Comparison of ENCODE assay signal across 28 mouse cellular contexts in genomic region chr17:11727101-11727500, GRCm38 (mm10).
DNase-seq lines count a peak whose midpoint lies in the region; ATAC-seq lines count a peak whose summit lies in the region.
"Had no signal": no experiment of that assay in that cellular context is flagged by ENCODE, and none has a peak within 500 bp of the region (broad histone marks: within the 10 kb centered on the region; RNA-seq: fewer than 3 reads in every experiment).

No protein-coding gene starts in this region.

- peak; percentile 83 for DNase-seq in kidney, adult 11 months
- peak; percentile 55 for DNase-seq in Muller cell, postnatal 12 days (ENCODE audit: inconsistent ontology term)
- DNase-seq in kidney, postnatal 25 days: peak; percentile 69 to 72
- DNase-seq in forebrain, embryonic 14.5 days (ENCODE audit: low spot score): no peak
- DNase-seq in adrenal gland, adult 8-10 months: no peak
- DNase-seq: cerebellum, adult 8-10 months; cerebellum, postnatal 25 days; gastrocnemius, postnatal 25 days; heart, adult 2 months; liver, embryonic 13.5 days; lung, adult 18-20 months; right cerebral cortex, adult 18-20 months; spleen, adult 18-20 months; thymus, postnatal 36 days had no signal

- H3K4me1 ChIP-seq in kidney, embryonic 15.5 days: no peaks in the 10 kb centered on the region
- H3K4me1 ChIP-seq in forebrain, embryonic 14.5 days (ENCODE audit: control insufficient read depth, insufficient read depth, low read length): peaks cover 5% of the 10 kb centered on the region; the same call in 1 of the 2 replicates
- H3K4me1 ChIP-seq: embryonic facial prominence, embryonic 15.5 days; heart, embryonic 12.5 days; limb, embryonic 13.5 days; liver, embryonic 13.5 days had no signal

- no peak overlapping the region for H3K4me2 ChIP-seq in kidney, embryonic 15.5 days
- H3K4me2 ChIP-seq in forebrain, embryonic 14.5 days (ENCODE audit: low read length): no peak overlapping the region
- H3K4me2 ChIP-seq: embryonic facial prominence, embryonic 15.5 days; forebrain, embryonic 13.5 days; heart, embryonic 12.5 days; hindbrain, embryonic 14.5 days; limb, embryonic 13.5 days; liver, embryonic 13.5 days; midbrain, embryonic 12.5 days; neural tube, embryonic 12.5 days had no signal

- no peaks in the 10 kb centered on the region for H3K27me3 ChIP-seq in kidney, embryonic 15.5 days
- no peaks in the 10 kb centered on the region for H3K27me3 ChIP-seq in forebrain, embryonic 14.5 days (replicated peaks; ENCODE audit: control insufficient read depth, insufficient read depth, low read length)
- H3K27me3 ChIP-seq: embryonic facial prominence, embryonic 15.5 days; forebrain, embryonic 13.5 days; heart, embryonic 12.5 days; limb, embryonic 13.5 days; liver, embryonic 13.5 days; midbrain, embryonic 12.5 days; neural tube, embryonic 12.5 days had no signal

- no peaks in the 10 kb centered on the region for H3K9me3 ChIP-seq in kidney, embryonic 15.5 days (replicated peaks)
- H3K9me3 ChIP-seq in forebrain, embryonic 14.5 days (replicated peaks; ENCODE audit: control insufficient read depth, low read length): no peaks in the 10 kb centered on the region
- H3K9me3 ChIP-seq: embryonic facial prominence, embryonic 10.5 days; embryonic facial prominence, embryonic 15.5 days; forebrain, embryonic 13.5 days; heart, embryonic 12.5 days; limb, embryonic 13.5 days; liver, embryonic 13.5 days; midbrain, embryonic 12.5 days; neural tube, embryonic 12.5 days had no signal

- H3K27ac ChIP-seq in kidney, embryonic 15.5 days: no peak overlapping the region
- H3K27ac ChIP-seq in forebrain, embryonic 14.5 days (ENCODE audit: low read depth, low read length): no peak overlapping the region
- H3K27ac ChIP-seq: embryonic facial prominence, embryonic 10.5 days; embryonic facial prominence, embryonic 15.5 days; forebrain, embryonic 13.5 days; heart, adult 2 months; hindbrain, embryonic 14.5 days; left cerebral cortex, adult 2 months; limb, embryonic 13.5 days; liver, embryonic 13.5 days; midbrain, embryonic 12.5 days; neural tube, embryonic 12.5 days had no signal

- no peaks in the 10 kb centered on the region for H3K36me3 ChIP-seq in kidney, embryonic 15.5 days
- H3K36me3 ChIP-seq in forebrain, embryonic 14.5 days (ENCODE audit: control insufficient read depth, insufficient read depth, low read length): no peaks in the 10 kb centered on the region
- H3K36me3 ChIP-seq: embryonic facial prominence, embryonic 10.5 days; embryonic facial prominence, embryonic 15.5 days; heart, embryonic 12.5 days; limb, embryonic 13.5 days; liver, embryonic 13.5 days; midbrain, embryonic 12.5 days; neural tube, embryonic 12.5 days had no signal

- H3K4me3 ChIP-seq in kidney, embryonic 15.5 days (replicated peaks): no peak overlapping the region
- H3K4me3 ChIP-seq in forebrain, embryonic 14.5 days (ENCODE audit: low read depth, low read length): no peak overlapping the region
- H3K4me3 ChIP-seq: embryonic facial prominence, embryonic 10.5 days; embryonic facial prominence, embryonic 15.5 days; forebrain, embryonic 13.5 days; heart, adult 2 months; heart, embryonic 12.5 days; left cerebral cortex, adult 2 months; limb, embryonic 13.5 days; liver, embryonic 13.5 days; midbrain, embryonic 12.5 days; myocyte; neural tube, embryonic 12.5 days had no signal

- no peak overlapping the region for H3K9ac ChIP-seq in kidney, embryonic 15.5 days
- no peak overlapping the region for H3K9ac ChIP-seq in forebrain, embryonic 14.5 days (ENCODE audit: low read length)
- H3K9ac ChIP-seq: embryonic facial prominence, embryonic 15.5 days; forebrain, embryonic 13.5 days; heart, embryonic 12.5 days; hindbrain, embryonic 14.5 days; limb, embryonic 13.5 days; liver, embryonic 13.5 days; midbrain, embryonic 12.5 days; neural tube, embryonic 12.5 days had no signal

- no peak for ATAC-seq in kidney, embryonic 15.5 days (replicated peaks; ENCODE audit: low FRiP score)
- peak; percentile 14; the same call in 1 of the 2 replicates for ATAC-seq in granulocyte monocyte progenitor cell, adult 5-6 weeks (replicated peaks; ENCODE audit: poor library complexity, severe bottlenecking)
- ATAC-seq in forebrain, embryonic 14.5 days: no peak
- ATAC-seq: forebrain, embryonic 13.5 days; intestine, postnatal 0 days; lung, postnatal 0 days had no signal

- WGBS in kidney, embryonic 15.5 days: 65% methylated on average over 1 of the region's 1 CpGs
- 65% methylated on average over 1 of the region's 1 CpGs for WGBS in forebrain, embryonic 14.5 days

Comparison
In these comparisons a context has a peak if more than half of its experiments do, and no peak if none do; other contexts are left out.
1. DNase-seq: peak in kidney, adult 11 months (single experiment), Muller cell, postnatal 12 days (single experiment) and kidney, postnatal 25 days (2 of 2); none in forebrain, embryonic 14.5 days (single experiment) and adrenal gland, adult 8-10 months (single experiment).